Mouse (Mus musculus) lung, embryonic 14.5 days (tissue): ENCODE results near the gene Klrb1c. TPM values are rescaled to one million over a fixed set of nuclear protein-coding genes. Genes with fewer than 3 reads are reported as not detected.
"Not testable (repeated sequence)": the region's sequence is repeated elsewhere in the genome, so short reads cannot be mapped to it uniquely, and the experiment has no call there.

Experiments
- ATAC-seq: fragments of 200-750 bp; cut with Nextera tagmentation; 2 replicates; pipeline ENCODE4 v1.8.0; 2017; ENCODE audit warnings: mild to moderate bottlenecking, moderate TSS enrichment, moderate library complexity; ENCODE audit not compliant: insufficient read depth
- DNase-seq: peaks from one replicate; pipeline ENCODE4 v3.0.0-alpha.2; 2015
- H3K27ac ChIP-seq: fragments of 300-500 bp; sonication (generic); 2 replicates; pipeline ENCODE4 v1.5.1; 2014; ENCODE audit warnings: low read depth, mild to moderate bottlenecking, moderate library complexity
- H3K27me3 ChIP-seq: fragments of 300-500 bp; sonication (generic); 2 replicates; pipeline ENCODE4 v1.6.1; 2014; ENCODE audit warnings: low read length, control low read depth; ENCODE audit not compliant: insufficient read depth
- H3K36me3 ChIP-seq: fragments of 300-500 bp; sonication (generic); 2 replicates; pipeline ENCODE4 v1.6.1; 2014; ENCODE audit warnings: control low read depth; ENCODE audit not compliant: insufficient read depth
- H3K4me1 ChIP-seq: fragments of 300-500 bp; sonication (generic); 2 replicates; pipeline ENCODE4 v1.6.1; 2014; ENCODE audit warnings: antibody characterized with exemption, control low read depth; ENCODE audit not compliant: insufficient read depth
- H3K4me2 ChIP-seq: fragments of 300-500 bp; sonication (generic); 2 replicates; pipeline ENCODE4 v1.6.1; 2014; ENCODE audit warnings: mild to moderate bottlenecking
- H3K4me3 ChIP-seq: fragments of 300-500 bp; sonication (generic); 2 replicates; pipeline ENCODE4 v1.5.1; 2014; ENCODE audit warnings: low read depth, low read length
- H3K9ac ChIP-seq: fragments of 300-500 bp; sonication (generic); 2 replicates; pipeline ENCODE4 v1.6.1; 2014
- H3K9me3 ChIP-seq: fragments of 300-500 bp; sonication (generic); 2 replicates; pipeline ENCODE4 v1.6.1; 2016; ENCODE audit warnings: low read depth, low read length, control low read depth
- CTCF ChIP-seq: IDR thresholded peaks from 2 replicates; pipeline ENCODE4 v1.5.1; 2016; ENCODE audit warnings: antibody characterized with exemption, low read depth
- WGBS: fragments of 180-500 bp; shearing (Covaris S2); extraction: QIAGEN DNeasy Blood & Tissue Kit; methylation state at CpG from one replicate; pipeline ENCODE4 v1.1.7; 2014; 5-methylcytosine and 5-hydroxymethylcytosine counted together
- polyA plus RNA-seq: library from polyadenylated mRNA; unstranded; fragments of >200 nt; fragmentation: Nextera tagmentation; extraction: Ambion mirVana; gene quantifications from 2 replicates; pipeline ENCODE4 v1.2.1, GENCODE M21; 2014

Gene Klrb1c
- polyA plus RNA-seq, 1 experiment from 2014 or later: 0.26 TPM

- Histone ChIP-seq H3K4me1 (no peaks in the 10 kb centered on the region), H3K9ac (peak overlapping the region; percentile 51), H3K27me3 (no peaks in the 10 kb centered on the region), H3K27ac (0 out of 2 replicates have a peak overlapping the region, but pooled peaks have one; percentile 58), H3K4me3 (peak overlapping the region; percentile 59), H3K4me2 (peak overlapping the region; percentile 54), H3K9me3 (no peaks in the 10 kb centered on the region), H3K36me3 (no peaks in the 10 kb centered on the region)
- no peak for ATAC-seq
- no peak; the same call in 1 of the 2 replicates for TF ChIP-seq CTCF
- WGBS: 32% methylated on average over 5 of the region's 5 CpGs
- peak; percentile 21 for DNase-seq
Observed at GRCm38 (mm10) chr6:128761144-128761540, 27.9 kb downstream of the Klrb1c start.

DNA sequence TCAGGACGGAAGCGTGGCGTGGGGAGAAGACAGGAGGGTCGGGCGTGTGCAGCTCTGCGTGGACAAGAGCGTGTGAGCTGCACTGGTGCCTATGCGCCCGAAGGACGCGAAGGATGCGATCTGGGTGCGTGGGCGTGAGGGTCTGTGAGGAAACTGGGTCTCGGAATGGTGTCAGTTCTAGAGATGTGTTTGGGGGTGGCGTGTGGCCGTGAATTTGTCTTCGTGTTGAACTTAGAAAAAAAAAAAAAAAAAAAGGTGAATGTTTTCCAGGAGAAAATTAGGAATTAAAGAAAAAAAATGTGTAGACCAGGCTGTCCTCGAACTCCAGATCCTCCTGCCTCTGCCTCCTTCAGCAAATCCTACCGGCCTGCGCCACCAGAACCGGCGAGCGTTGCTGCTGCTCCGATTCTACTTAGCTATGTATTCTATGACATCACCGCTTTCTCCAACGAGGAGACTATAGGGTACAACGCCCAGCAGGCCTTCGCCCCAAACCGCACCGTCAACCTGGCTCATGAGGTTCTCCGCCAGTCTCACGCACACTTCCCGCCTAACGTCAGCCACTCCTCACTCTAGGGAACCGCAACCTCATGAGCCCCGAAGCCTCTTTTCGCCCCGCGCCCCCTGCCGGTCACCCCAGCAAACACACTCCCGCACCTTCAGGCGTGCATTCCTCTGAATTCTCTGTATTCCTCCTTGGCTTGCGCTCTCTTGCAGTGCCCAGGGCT, 28.4 kb downstream of the Klrb1c start:
- not testable (repeated sequence) for H3K36me3 ChIP-seq, H3K27me3 ChIP-seq, H3K4me1 ChIP-seq, H3K9me3 ChIP-seq
- Histone ChIP-seq H3K9ac (peak overlapping the region; percentile 71), H3K4me2 (peak overlapping the region; percentile 54), H3K27ac (peak overlapping the region; percentile 92), H3K4me3 (peak overlapping the region; percentile 59)
- DNase-seq (peak; percentile 94), ATAC-seq (peak; percentile 64)
- under 1% methylated on average over 44 of the region's 44 CpGs for WGBS
- peak; percentile 88 for TF ChIP-seq CTCF

DNA sequence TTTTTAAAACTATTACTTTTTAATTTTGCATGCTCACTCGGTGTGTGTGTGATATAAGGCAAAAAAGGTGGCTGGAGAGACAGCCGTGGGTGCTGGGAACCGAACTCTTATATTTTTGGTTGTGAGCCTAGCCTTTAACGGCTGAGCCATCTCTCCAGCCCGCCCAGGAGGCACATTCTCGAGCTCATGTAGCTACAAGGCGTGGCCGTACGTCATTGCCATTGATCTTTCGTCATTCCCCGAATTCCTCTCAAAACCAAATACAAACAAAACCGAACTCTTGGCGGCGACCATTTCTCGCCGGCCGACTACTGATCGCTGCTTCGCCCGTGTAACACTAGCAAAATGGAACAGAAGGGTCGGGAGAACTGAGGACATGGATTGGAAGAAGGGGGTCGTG, 29.0 kb downstream of the Klrb1c start:
- ATAC-seq: peak; percentile 38
- peak overlapping the region; percentile 92 for H3K27ac ChIP-seq
- WGBS: 1% methylated on average over 22 of the region's 22 CpGs
- DNase-seq: peak; percentile 96
- not testable (repeated sequence) for H3K36me3 ChIP-seq, H3K27me3 ChIP-seq, H3K9me3 ChIP-seq, H3K4me1 ChIP-seq
- H3K4me2 ChIP-seq: peak overlapping the region; percentile 47
- H3K4me3 ChIP-seq: peak overlapping the region; percentile 59
- peak overlapping the region; percentile 71 for H3K9ac ChIP-seq

DNA sequence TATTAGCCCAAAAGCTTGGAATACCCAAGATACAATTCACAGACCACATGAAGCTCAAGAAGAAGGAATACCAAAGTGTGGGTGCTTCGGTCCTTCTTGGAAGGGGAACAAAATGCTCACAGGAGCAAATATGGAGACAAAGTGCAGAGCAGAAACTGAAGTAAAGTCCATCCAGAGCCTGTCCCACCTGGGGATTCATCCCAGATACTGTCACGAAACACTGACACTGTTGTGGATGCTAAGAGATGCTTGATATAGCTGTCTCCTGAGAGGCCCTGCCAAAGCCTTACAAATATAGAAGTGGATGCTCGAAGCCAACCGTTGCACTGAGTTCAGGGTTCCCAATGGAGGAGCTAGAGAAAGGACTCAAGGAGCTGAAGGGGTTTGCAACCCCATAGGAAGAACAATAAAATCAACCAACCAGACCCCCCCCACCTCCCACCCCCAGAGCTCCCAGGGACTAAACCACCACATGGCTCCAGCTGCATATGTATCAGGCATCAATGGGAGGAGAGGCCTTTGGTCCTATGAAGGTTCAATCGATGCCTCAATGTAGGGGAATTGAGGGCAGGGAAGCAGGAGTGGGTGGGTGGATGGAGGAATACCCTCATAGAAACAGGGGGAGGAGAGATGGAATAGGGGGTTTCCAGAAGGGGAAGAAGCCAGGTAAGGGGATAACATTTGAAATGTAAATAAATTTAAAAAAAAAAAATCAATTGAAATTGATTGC, 29.6 kb downstream of the Klrb1c start:
- peak overlapping the region; percentile 5; the same call in 1 of the 2 replicates for H3K4me3 ChIP-seq

GRCm38 (mm10) chr6:128755402-128755763, 33.6 kb downstream of the Klrb1c start:
- not testable (repeated sequence) for H3K9ac ChIP-seq, H3K4me1 ChIP-seq, H3K4me3 ChIP-seq, H3K27ac ChIP-seq, DNase-seq, H3K36me3 ChIP-seq, H3K4me2 ChIP-seq, H3K27me3 ChIP-seq, H3K9me3 ChIP-seq, ATAC-seq
- WGBS: 26% methylated on average over 4 of the region's 4 CpGs

More for the DNA sequence above, 29.6 kb downstream of the Klrb1c start:
- H3K27ac ChIP-seq: no peak overlapping the region
- H3K9me3 ChIP-seq: no peaks in the 10 kb centered on the region
- no peaks in the 10 kb centered on the region for H3K36me3 ChIP-seq
- no peak overlapping the region for H3K9ac ChIP-seq
- H3K4me2 ChIP-seq: peak overlapping the region; percentile 34
- no peaks in the 10 kb centered on the region for H3K4me1 ChIP-seq
- ATAC-seq (no peak), DNase-seq (no peak)
- no peak for TF ChIP-seq CTCF
- WGBS: 79% methylated on average over 5 of the region's 5 CpGs
- H3K27me3 ChIP-seq: no peaks in the 10 kb centered on the region

GRCm38 (mm10) chr6:128754748-128755401, 34.1 kb downstream of the Klrb1c start:
- not testable (repeated sequence) for H3K36me3 ChIP-seq, DNase-seq, H3K4me3 ChIP-seq, H3K9me3 ChIP-seq, H3K27me3 ChIP-seq, H3K9ac ChIP-seq, H3K4me2 ChIP-seq, H3K4me1 ChIP-seq, H3K27ac ChIP-seq, ATAC-seq
- WGBS: 59% methylated on average over 12 of the region's 12 CpGs

DNA sequence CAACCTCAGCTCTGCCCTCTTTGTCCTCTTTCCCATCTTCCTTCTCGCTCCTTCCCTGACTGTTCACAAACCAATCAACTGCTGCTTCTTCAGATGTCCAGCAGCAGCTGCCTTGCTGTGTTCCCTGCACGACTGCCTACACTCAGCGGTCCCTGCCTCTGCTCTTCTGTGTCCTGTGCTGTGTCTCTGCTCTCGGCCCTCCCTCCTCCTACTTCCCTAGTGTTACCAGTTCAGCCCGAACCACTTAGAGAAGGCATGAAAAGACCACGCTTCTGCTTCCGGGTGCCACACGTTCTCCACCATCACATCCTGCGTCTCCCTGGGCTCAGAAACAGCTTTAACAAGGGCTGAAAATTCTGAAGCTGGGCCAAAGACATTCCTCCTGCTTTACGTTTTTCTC, 34.8 kb downstream of the Klrb1c start:
- H3K4me1 ChIP-seq, H3K9me3 ChIP-seq, H3K4me3 ChIP-seq, H3K36me3 ChIP-seq, H3K27me3 ChIP-seq: not testable (repeated sequence)
- DNase-seq: peak; percentile 31
- Histone ChIP-seq H3K4me2 (peak overlapping the region; percentile 18; the same call in 1 of the 2 replicates), H3K9ac (peak overlapping the region; percentile 23), H3K27ac (peak overlapping the region; percentile 36; the same call in 1 of the 2 replicates)
- 22% methylated on average over 10 of the region's 10 CpGs for WGBS
- ATAC-seq: peak; percentile 83
